Mouse (Mus musculus): ENCODE measurements at regions not wholly inside any gene's neighbourhood (a gene's known extent, or its start where the extent isn't known, plus 50 kb on each side); places are given as distances from the start of the nearest gene placed in this dataset.

- DNase-seq (ENCODE audit: low read depth, low spot score): no peak
Observed at GRCm38 (mm10) chr11:22644010-22644625, 132.2 kb downstream of the Tmem17 start.

GRCm38 (mm10) chr11:22644877-22645276 lies 133.0 kb downstream of the Tmem17 start:
- no peak for DNase-seq (ENCODE audit: low read depth, low spot score)

DNA sequence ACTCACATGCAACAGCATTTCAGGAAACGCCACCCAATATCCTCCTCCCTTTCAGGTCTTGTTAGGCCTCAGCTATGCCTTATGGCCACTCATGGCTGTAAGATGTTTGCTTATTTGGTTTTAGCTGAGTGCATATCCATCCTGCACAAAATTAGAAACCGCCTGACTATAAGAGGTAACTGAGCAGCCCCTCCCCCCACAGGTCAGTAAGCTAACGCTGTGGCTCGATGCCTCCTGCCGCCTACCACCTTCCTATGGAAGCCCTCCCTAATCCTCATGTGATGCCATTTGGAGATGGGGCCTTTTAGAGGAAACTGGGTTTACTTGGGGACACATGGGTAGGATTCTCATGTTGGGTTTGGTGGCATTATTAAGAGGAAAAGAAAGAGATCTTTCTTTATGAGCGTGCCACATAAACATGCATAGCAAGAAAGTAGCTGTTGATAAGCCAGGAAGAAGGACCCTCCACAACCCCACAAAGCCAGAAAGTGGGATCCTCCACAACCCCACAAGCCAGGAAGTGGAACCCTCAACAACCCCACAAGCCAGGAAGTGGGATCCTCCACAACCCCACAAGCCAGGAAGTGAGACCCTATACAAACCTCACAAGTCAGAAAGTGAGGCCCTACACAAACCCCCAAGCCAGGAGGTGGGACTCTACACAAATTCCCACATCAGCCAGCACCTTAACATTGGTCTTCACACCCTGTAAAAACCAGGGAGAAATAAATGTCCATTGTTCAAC lies 134.5 kb downstream of the Tmem17 start:
- DNase-seq (ENCODE audit: low read depth, low spot score): no peak

DNA sequence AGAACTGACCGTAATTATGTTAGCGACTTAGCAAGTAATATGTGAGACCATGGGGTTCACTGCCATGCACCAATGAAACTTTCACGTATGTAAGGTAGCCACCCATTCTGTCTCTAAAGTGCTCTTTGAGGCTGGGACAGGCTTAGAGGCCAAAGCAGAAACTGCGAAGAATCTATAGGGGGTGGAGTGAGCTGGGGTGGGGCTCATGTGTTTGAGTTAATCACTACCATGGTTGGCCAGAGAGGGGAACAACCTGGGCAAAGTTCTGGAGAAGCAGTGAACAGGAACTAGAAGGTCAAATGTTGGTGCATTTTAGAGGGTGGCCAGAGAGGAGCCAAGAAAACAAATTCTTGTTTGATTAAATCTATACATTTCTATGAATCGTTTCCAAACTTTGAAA lies 136.4 kb downstream of the Tmem17 start:
- no peak for DNase-seq (ENCODE audit: low read depth, low spot score)

DNA sequence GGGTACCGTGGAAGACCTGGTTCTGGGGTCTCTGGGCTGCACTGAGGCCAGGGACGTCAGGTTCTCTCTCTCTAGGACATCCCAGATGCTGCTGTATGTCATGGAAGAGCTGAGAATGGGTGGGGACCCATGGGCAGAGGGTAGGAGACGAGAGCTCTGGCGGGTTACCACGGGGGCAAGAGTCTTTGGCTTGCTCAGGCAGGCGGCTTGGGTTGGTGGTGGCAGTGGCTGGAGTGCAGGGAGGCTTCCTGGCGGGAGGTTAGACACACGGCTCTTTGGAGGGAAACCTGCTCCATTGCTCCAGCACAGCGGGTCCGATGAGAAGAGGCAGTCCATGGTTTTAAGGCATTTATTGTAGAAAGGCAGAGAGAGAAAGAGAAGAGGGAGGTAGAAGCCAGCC lies 138.9 kb downstream of the Tmem17 start:
- DNase-seq (ENCODE audit: low read depth, low spot score): no peak

GRCm38 (mm10) chr11:22651313-22651712 lies 139.4 kb downstream of the Tmem17 start:
- DNase-seq (ENCODE audit: low read depth, low spot score): no peak

DNA sequence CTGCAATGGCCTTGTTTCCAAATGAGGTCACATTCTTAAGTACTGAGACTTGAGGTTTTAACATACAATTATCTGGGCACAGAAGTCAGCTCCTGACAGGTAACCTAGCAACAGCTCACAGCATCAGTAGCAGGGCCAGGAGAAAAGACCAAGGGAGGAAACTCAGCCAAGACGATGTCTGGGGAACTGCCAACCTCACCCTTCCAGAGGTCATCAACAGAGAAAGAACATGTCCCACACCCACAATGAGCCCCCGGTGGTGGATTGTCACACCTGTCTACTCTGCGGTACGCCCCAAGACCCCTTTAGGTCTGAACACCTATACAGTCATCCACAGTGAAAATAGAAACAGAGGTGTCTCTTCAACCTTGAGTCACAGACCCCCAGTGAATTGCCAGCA lies 140.0 kb downstream of the Tmem17 start:
- DNase-seq (ENCODE audit: low read depth, low spot score): no peak

GRCm38 (mm10) chr11:22652931-22653330 lies 141.0 kb downstream of the Tmem17 start:
- DNase-seq (ENCODE audit: low read depth, low spot score): no peak

DNA sequence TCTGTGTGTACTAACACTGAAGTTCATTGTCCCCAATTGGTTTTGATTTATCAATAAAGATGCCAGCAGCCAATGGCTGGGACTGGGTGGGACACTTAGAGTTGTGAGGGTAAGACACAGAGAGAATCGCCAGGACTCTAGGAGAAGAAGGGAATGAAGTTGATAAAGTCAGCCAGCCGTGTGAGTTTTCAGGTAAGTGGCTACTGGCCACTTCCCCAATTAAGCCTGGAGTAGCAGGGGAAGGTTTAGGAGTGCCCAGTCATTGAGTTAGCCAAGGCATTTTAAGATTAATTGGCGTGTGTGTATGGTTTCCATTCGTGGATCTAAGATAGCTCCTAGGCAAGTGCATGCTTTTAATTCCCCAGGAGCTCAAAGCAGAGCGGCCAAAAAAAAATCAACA lies 141.5 kb downstream of the Tmem17 start:
- DNase-seq (ENCODE audit: low read depth, low spot score): no peak

DNA sequence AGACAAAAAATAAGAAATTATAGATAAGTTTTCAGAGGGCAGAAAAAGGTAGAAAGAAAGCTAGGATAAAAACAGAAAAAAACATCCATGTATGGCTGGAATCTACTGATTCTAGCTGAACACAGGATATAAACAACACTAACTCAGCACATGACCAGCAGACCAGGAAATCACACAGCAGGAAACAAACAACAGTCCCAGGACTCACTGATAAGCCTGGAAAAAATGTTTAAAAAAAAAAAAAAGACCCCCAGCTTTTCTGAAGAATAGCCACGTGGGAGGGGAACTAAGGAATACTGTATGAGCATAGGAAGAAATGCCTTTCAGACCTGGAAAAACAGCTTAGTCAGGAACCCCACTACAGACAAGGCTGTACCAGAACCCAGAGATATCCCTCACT lies 145.7 kb downstream of the Tmem17 start:
- DNase-seq (ENCODE audit: low read depth, low spot score): no peak

DNA sequence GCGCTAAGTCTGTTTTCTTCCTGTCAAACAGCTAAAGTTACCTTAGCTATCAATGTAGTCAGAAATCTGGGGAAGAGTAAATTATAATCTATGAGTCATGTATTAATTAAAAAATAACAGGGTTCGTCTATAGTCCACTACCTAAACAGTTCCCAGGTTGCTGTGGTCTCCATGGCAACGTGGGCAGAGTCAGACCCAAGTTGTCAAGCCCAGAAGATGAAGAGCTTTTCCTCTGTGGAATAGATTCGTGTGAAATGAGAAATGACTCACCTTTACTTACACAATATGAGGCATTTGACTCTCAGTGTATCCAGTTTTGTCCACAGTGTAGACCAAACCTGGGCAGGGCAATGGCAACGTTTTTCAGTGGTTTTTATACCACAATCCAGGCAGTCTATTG lies 149.2 kb downstream of the Tmem17 start:
- DNase-seq (ENCODE audit: low read depth, low spot score): no peak

GRCm38 (mm10) chr11:22661713-22662551 lies 150.0 kb downstream of the Tmem17 start:
- DNase-seq (ENCODE audit: low read depth, low spot score): no peak

GRCm38 (mm10) chr11:22665978-22666377 lies 154.1 kb downstream of the Tmem17 start:
- DNase-seq (ENCODE audit: low read depth, low spot score): no peak

- DNase-seq (ENCODE audit: low read depth, low spot score): no peak
Observed at GRCm38 (mm10) chr11:22666378-22666777, 154.5 kb downstream of the Tmem17 start.

GRCm38 (mm10) chr11:22668220-22668619 lies 156.3 kb downstream of the Tmem17 start:
- no peak for DNase-seq (ENCODE audit: low read depth, low spot score)

GRCm38 (mm10) chr11:22669267-22669666 lies 157.4 kb downstream of the Tmem17 start:
- DNase-seq (ENCODE audit: low read depth, low spot score): no peak

DNA sequence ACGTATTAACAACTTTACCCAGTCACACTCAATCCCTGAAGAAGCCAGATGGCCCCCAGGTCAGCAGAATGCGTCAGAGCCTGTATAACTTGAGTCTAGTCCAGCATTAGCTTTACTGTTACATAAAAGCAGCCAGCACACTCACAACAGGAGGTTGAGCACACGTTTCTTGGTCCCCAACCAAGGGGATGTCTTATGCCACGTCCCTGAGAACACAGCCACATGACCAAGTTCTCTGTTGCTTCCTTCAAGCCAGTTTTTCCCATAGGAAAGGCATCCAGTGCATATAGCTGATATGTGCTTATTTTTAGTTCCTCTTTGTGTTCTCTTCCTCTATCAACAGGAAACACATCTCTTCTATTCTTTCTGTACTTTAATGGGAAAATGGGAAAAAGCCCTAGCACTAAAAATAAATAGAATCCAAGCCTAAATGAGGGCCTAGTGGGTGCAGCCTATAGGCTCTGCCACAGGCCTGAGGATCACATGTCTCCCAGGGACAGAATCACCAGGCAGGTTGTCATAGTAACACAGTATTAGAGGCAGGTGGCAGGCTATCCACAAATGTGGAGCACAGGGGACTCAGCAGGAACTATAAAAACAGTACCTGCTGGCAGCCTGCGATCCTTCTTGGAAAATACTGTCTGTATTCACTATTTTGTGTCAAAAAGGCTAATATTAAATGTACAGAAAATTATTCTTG lies 160.1 kb downstream of the Tmem17 start:
- peak; percentile 62 for DNase-seq (ENCODE audit: low read depth, low spot score)

GRCm38 (mm10) chr11:22675047-22675446 lies 163.2 kb downstream of the Tmem17 start:
- no peak for DNase-seq (ENCODE audit: low read depth, low spot score)

DNA sequence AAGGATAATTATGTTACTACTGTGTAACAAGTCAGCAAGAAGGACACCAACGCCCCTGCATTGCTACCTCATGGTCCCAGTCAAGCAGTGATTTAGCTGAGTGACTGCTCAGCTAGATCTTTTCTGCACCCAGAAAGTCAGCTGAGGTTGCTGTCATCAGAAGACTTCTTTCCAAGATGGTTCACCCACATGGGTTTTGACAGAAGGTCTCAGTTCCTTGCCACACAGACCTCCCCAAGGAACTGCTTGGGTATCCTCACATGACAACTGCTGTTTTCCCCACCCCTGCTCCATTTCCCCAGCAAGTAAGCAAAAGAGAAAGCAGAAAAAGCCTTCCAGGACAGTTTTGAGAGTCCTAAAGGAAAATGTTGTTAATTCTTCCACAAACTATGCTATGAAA lies 163.9 kb downstream of the Tmem17 start:
- DNase-seq (ENCODE audit: low read depth, low spot score): no peak

GRCm38 (mm10) chr11:22677337-22677736 lies 165.4 kb downstream of the Tmem17 start:
- no peak for DNase-seq (ENCODE audit: low read depth, low spot score)

- DNase-seq (ENCODE audit: low read depth, low spot score): no peak
Observed at GRCm38 (mm10) chr11:22684576-22684975, 172.7 kb downstream of the Tmem17 start.

GRCm38 (mm10) chr11:22690829-22691228 lies 169.9 kb downstream of the B3gnt2 start:
- DNase-seq (ENCODE audit: low read depth, low spot score): no peak
